Mouse (Mus musculus) CD4-positive, CD25-positive, alpha-beta regulatory T cell, adult 4 months (primary cell): ENCODE results near the gene Sned1. TPM values are rescaled to one million over a fixed set of nuclear protein-coding genes. Genes with fewer than 3 reads are reported as not detected.
"Not testable (repeated sequence)": the region's sequence is repeated elsewhere in the genome, so short reads cannot be mapped to it uniquely, and the experiment has no call there.

ENCODE experiments used
- ATAC-seq: one replicate; pipeline ENCODE4 v1.8.0; 2017
- polyA plus RNA-seq, 2 experiments: library from polyadenylated mRNA; unstranded; fragments of 100-300 nt; shearing (Covaris generic); gene quantifications; one replicate each; pipeline ENCODE4 v1.2.1; 2017

Sned1 gene
- under 1 TPM in 1 of 2 experiments, not detected in 1; 0.13 TPM for polyA plus RNA-seq

GRCm38 (mm10) chr1:93235576-93236544 lies at the start of gene Sned1:
Gene Sned1 (plus strand): TSS chr1:93235841.
- no peak for ATAC-seq

- no peak for ATAC-seq
These were observed 44.8 kb upstream of the Sned1 start for GRCm38 (mm10) chr1:93190726-93191305.

- ATAC-seq: no peak
These were observed 40.7 kb upstream of the Sned1 start for GRCm38 (mm10) chr1:93194961-93195360.

- ATAC-seq: not testable (repeated sequence)
These were observed 38.2 kb upstream of the Sned1 start for GRCm38 (mm10) chr1:93197454-93197853.

GRCm38 (mm10) chr1:93197916-93198315 lies 37.7 kb upstream of the Sned1 start:
- no peak for ATAC-seq

GRCm38 (mm10) chr1:93206277-93206970 lies 29.2 kb upstream of the Sned1 start:
- ATAC-seq: no peak

- no peak for ATAC-seq
These were observed 28.0 kb upstream of the Sned1 start for GRCm38 (mm10) chr1:93207536-93208064.

GRCm38 (mm10) chr1:93210213-93210641 lies 25.4 kb upstream of the Sned1 start:
- no peak for ATAC-seq

- no peak for ATAC-seq
These were observed 24.6 kb upstream of the Sned1 start for GRCm38 (mm10) chr1:93211019-93211418.

GRCm38 (mm10) chr1:93211549-93212220 lies 24.0 kb upstream of the Sned1 start:
- ATAC-seq: no peak

GRCm38 (mm10) chr1:93212441-93212840 lies 23.2 kb upstream of the Sned1 start:
- ATAC-seq: no peak

- ATAC-seq: no peak
These were observed 21.0 kb upstream of the Sned1 start for GRCm38 (mm10) chr1:93214612-93215011.

GRCm38 (mm10) chr1:93216839-93217497 lies 18.7 kb upstream of the Sned1 start:
- ATAC-seq: no peak

- no peak for ATAC-seq
These were observed 18.1 kb upstream of the Sned1 start for GRCm38 (mm10) chr1:93217530-93217929.

- no peak for ATAC-seq
These were observed 14.9 kb upstream of the Sned1 start for GRCm38 (mm10) chr1:93220776-93221175.

GRCm38 (mm10) chr1:93223972-93224371 lies 11.7 kb upstream of the Sned1 start:
- ATAC-seq: no peak

GRCm38 (mm10) chr1:93225226-93225625 lies 10.4 kb upstream of the Sned1 start:
- no peak for ATAC-seq

- ATAC-seq: no peak
These were observed 9.7 kb upstream of the Sned1 start for GRCm38 (mm10) chr1:93225731-93226520.

- ATAC-seq: no peak
These were observed 8.2 kb upstream of the Sned1 start for GRCm38 (mm10) chr1:93227303-93227975.

- no peak for ATAC-seq
These were observed 7.7 kb upstream of the Sned1 start for GRCm38 (mm10) chr1:93227976-93228365.
